Mouse (Mus musculus) mouse trophoblast stem cell (cell line): ENCODE data around the gene Echs1.

Experiments
- in situ Hi-C, 2 experiments: fragments of 300-500 bp; cut with MseI, MboI; formaldehyde crosslinking; loops; 2 replicates in 1 of 2; 3 replicates in 1 of 2; pipeline ENCODE4 v1.15.1; 2025

The Echs1 gene

DNA sequence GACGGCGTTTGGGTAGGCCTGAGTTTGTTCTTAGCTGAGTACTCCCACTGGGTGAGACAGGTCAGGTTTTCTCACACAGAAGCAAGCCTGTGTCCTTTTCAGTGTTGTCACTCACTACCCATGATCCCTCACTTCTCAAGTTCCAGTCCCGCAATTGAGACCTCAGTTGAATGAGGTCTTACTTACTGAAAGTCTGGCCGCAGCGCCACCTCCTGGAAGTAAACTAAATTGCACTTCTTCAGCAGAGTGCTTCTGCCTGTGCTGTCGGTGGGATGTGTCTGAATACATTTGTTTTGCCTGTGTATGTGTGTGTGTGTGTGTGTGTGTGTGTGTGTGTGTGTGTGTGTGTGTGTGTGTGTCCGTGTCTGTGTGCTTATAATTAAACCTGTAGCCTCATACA, 53.2 kb downstream of the Echs1 start:
- in situ Hi-C loops, result loop anchor here (5.0 to 10.0 kb wide), 3 partner anchors 86 to 158 kb away; partner anchors contain the start of gene 6430531B16Rik (in 1 of the 2)

DNA sequence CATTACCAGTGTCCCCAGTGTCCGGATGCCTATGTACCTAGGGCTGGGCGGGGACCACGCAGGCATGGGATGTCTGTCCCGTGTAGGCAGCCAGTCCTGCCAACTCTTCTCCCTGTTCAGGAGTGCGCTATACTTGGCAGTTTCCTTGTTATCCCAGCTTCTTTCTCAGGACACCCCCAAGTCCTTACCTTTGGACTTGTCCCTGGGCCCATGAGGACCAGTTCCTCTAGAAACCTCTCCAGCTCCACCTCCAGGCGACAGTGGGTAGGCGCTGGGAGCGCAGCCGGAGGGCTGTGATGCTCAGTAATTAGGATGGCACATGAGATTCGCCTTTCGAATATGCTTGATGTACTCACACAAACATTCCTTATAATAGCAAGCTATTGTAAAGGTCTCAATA, 54.0 kb downstream of the Echs1 start:
- in situ Hi-C loops, result loop anchor here (5.0 to 10.0 kb wide), 3 partner anchors 85 to 158 kb away; partner anchors contain the start of gene 6430531B16Rik (in 1 of the 2)

DNA sequence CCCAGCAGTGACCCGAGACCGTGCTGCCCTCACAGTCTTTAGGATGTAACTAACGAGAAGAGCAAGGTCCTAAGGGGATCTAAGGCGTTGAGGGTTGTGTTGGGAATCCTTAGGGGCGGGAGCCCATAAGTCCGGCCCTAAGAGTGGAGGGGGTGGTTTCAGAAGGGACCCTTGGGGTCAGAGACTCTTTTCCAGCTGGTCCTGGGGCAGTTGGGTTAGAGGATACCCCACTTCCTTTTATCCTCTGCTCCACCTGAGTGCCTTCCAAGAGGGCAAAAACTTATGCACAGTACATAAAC, 54.5 kb downstream of the Echs1 start:
- in situ Hi-C loops, result loop anchor here (5.0 to 10.0 kb wide), 3 partner anchors 84 to 157 kb away; partner anchors contain the start of gene 6430531B16Rik (in 1 of the 2)

DNA sequence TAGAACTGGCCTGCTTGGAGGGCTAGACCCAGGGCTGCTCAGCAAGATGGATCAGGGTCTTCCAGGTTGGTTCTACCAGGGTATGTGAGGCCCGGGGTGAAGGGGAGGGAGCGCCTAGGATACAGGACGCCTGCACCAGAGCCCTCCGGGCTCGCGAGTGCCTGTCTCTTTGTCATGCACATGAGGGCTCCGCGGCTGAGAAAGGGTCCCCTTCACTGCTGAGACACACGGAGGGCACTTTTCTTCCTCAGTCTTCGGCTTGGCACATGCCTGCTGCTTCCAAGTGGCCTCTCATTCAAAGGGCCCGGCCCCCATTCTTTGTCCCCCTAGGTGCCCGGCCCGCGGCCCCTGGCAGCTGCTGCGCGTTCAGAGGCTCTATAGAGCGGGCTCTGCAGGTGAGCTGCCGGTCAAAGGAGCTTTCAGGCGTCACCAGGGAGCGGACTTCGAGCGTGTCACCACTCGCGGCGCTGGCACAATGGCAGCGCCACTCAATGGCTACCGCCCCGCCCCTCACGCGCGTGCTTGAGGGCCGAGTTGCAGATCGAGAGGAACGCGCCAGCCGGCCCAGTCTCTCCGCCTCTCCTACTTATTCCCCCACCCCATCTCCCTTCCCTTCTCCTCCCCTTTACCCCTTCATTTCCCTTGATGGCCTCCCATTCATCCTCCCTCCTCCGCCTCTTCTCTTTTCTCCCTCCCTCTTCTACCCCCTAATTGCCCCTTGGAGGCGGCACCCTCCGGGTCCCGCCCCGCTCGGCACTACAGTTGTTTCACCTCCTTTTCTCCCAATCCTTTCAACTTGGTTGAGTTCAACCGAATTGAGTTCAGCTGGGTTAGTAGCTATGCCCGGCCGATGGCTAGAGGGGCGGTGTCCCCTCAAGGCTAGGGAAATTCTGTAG, 55.1 kb downstream of the Echs1 start:
- in situ Hi-C loops, result loop anchor here (5.0 to 10.0 kb wide), 3 partner anchors 84 to 156 kb away; partner anchors contain the start of gene 6430531B16Rik (in 1 of the 2)

DNA sequence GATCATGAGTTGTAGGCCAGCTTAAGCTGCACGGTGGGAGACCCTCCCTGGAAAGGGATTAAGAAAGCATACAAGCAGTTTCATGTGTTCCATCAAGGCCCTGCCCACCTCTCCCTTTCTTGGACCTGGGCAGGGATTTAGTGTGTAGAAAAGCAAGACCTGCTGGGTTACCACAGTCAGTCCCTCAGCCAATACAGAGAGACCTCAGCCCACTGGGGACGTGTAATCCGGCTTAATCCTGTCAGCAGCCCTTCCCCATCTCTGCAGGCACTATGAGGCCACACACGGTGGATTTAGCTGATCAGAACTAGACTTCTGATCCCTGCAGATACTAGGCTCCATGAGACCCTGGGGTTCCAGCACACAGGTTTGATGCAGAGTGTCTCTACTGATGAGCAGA, 56.7 kb downstream of the Echs1 start:
- in situ Hi-C loops, result no loop called here

DNA sequence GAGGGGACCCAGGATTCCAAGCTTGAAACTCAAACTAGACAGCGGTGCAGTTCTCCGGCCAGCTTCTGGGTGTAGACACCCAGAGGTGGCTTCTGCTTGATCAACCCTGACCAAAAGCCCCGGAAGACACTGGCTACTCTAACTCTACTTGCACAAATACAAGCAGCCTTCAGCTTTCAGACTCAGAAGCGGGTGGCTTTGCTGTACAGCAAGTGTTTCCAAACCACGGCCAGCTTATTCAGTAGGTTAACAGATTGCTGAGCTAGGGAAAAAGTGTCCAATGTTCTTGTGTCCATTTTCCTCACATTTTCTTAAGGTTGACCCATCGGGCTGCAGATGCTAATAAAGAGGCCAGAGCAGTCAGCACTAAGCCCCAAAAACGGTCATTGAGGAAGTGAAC, 57.7 kb downstream of the Echs1 start:
- in situ Hi-C loops, result no loop called here

DNA sequence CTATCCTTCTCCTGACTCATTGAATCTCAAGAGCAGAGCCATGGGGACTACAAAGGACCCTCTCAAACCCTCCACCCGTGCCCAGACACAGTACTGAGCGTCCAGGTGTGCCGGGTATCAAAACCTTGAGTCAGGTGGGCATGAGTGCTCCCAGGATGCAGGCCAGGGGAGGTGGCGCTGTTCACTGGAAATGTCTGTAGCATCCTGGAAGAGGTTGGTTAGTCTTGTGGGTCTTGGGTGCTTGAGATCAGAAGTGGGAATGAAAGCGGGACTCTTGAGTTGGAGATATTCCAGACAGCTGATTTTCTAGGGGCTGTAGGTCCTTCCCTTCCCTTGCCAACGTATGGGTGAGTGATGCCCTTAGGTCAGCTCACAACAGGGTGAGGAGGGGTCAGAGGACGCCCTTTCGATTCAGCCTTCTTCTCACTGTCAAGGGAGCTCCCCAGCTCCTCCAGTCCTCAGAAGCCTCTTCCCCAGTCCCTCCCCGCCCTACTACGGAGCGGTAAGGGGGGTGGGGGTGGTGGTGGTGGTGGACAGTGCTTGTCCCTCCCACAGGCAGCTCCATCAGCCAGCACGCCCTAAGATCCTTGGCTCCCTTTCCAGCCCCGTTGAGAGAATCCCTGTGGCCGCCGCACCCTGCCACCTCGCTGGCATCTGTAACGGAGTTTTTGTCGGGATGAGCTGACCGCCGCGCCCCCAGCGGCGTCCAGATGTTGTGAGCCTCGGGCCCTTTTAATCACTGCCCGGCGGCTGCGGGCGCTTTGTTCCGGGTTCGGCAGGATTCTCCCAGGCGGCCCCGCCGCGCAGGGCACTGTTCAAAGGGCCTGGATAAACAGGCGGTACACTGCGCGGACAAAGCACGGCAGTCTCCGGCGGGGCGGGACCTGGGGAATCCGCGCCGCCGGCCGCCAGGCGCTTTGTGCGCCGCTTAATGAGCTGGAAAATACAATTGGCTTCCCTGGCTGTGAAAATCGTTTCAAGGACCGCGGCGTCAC, 58.6 kb downstream of the Echs1 start:
- in situ Hi-C loops, result no loop called here
